Mouse (Mus musculus): Measurements from ENCODE around the gene Angptl2.

DNA sequence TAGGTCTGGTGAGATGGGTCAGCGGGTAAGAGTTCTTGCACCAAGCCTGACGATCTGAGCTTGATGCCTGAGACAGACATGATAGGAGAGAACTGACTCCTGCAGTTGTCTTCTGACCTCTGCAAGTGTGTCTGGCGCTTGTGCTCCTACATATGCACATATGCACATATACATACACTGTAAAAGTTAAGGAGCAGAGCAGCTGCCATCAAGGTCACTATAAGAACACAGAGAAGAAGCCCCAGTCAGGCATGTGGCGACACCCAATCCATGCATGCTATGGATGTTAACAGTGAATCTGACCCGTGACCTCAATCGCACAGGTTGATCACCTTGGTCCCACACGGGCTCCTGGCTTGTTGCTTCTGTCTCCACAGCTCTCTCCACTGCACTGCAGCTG lies 10.1 kb downstream of the Angptl2 start:
- TF ChIP-seq CTCF (IDR thresholded peaks at IDR 0.05; ENCODE audit: control insufficient read depth, insufficient read depth, low read length) (no peak), POLR2A (IDR thresholded peaks at IDR 0.05; ENCODE audit: borderline replicate concordance, control insufficient read depth, low read depth, low read length) (no peak)
